Mouse (Mus musculus): Measurements from ENCODE around the gene E030025P04Rik.

The E030025P04Rik gene

DNA sequence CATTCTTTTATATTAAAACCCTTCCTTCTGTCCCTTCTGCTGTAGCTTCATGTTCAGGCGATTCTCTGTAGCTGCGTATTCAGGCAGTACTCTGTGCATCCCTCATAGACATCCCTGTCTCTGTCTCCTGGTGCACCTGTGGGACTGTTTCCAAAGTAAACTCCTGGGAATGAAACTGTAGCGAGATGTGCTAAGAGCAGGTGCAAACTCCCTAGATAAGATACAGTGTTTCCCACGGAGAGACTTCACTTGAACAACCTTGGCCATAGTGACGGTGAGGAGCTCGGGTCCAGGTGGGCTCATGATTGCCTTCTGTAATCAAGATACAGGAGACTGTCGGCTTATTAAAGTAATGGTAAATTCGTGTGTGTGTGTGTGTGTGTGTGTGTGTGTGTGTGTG lies 41.5 kb downstream of the E030025P04Rik start:
- DNase-seq (ENCODE audit: low spot score): no peak

GRCm38 (mm10) chr11:109100266-109100665 lies 43.9 kb downstream of the E030025P04Rik start:
- DNase-seq (ENCODE audit: low spot score): no peak

DNA sequence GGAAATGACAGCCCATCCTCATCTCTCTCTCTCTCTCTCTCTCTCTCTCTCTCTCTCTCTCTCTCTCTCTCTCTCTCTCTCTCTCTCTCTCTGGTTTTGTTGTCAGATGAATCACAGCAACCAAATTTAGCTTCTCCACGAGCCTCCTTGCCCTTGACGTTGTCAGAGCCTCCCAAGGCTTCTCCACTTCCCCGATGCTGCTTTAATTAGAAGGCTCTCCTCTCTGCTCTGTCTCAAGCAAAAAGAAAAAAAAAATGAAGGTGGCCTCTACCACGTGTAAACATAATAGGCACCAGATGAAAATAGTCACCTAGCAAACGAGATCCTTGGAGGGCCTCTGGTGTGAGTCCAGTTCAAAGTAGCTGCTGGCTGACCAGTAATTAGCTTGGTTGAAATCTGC lies 52.3 kb downstream of the E030025P04Rik start:
- DNase-seq (ENCODE audit: low spot score): peak; percentile 43

All from ovary, adult 18-20 months (tissue).